Comparison of ENCODE assay signal across 31 mouse cellular contexts in genomic region chr2:50875072-50875471, GRCm38 (mm10).
"Had no signal": no experiment of that assay in that cellular context is flagged by ENCODE, and none has a peak within 500 bp of the region (broad histone marks: within the 10 kb centered on the region; RNA-seq: fewer than 3 reads in every experiment).

No protein-coding gene starts in this region.

- H3K4me3 ChIP-seq: left cerebral cortex, adult 2 months; limb, embryonic 10.5 days; limb, embryonic 12.5 days; limb, embryonic 13.5 days; limb, embryonic 15.5 days; liver, embryonic 12.5 days; liver, embryonic 13.5 days; liver, embryonic 15.5 days; lung, embryonic 15.5 days; megakaryocyte, embryonic 14.5 days; midbrain, embryonic 10.5 days; midbrain, embryonic 12.5 days; midbrain, embryonic 13.5 days; midbrain, embryonic 15.5 days; myocyte had no signal

- H3K27ac ChIP-seq: left cerebral cortex, adult 2 months; limb, embryonic 10.5 days; limb, embryonic 12.5 days; limb, embryonic 13.5 days; limb, embryonic 15.5 days; liver, embryonic 12.5 days; liver, embryonic 13.5 days; liver, embryonic 14.5 days; liver, embryonic 15.5 days; lung, embryonic 15.5 days; macrophage; midbrain, embryonic 10.5 days; midbrain, embryonic 12.5 days; midbrain, embryonic 13.5 days; midbrain, embryonic 15.5 days had no signal

- H3K4me1 ChIP-seq: limb, embryonic 10.5 days; liver, embryonic 12.5 days; liver, embryonic 13.5 days; liver, embryonic 15.5 days; megakaryocyte, embryonic 14.5 days; midbrain, embryonic 10.5 days; midbrain, embryonic 12.5 days; midbrain, embryonic 13.5 days; midbrain, embryonic 15.5 days had no signal

- H3K4me2 ChIP-seq: limb, embryonic 12.5 days; limb, embryonic 13.5 days; limb, embryonic 15.5 days; liver, embryonic 11.5 days; liver, embryonic 12.5 days; liver, embryonic 13.5 days; liver, embryonic 15.5 days; lung, embryonic 14.5 days; lung, embryonic 15.5 days; midbrain, embryonic 11.5 days; midbrain, embryonic 12.5 days; midbrain, embryonic 13.5 days; midbrain, embryonic 15.5 days had no signal

- DNase-seq: left cerebral cortex, postnatal 4 days; liver; liver, embryonic 13.5 days; lung, adult 18-20 months; lung, adult 2 months; lung, embryonic 14.5 days; lung, postnatal 10 days; lung, postnatal 14 days; lung, postnatal 36 days; lung, postnatal 4 days; midbrain, embryonic 14.5 days had no signal

- H3K36me3 ChIP-seq: limb, embryonic 10.5 days; limb, embryonic 12.5 days; limb, embryonic 13.5 days; limb, embryonic 15.5 days; liver, embryonic 12.5 days; liver, embryonic 13.5 days; liver, embryonic 15.5 days; lung, embryonic 15.5 days; midbrain, embryonic 10.5 days; midbrain, embryonic 12.5 days; midbrain, embryonic 13.5 days; midbrain, embryonic 15.5 days had no signal

- H3K9me3 ChIP-seq: limb, embryonic 10.5 days; limb, embryonic 12.5 days; limb, embryonic 13.5 days; limb, embryonic 15.5 days; liver, embryonic 12.5 days; liver, embryonic 13.5 days; liver, embryonic 15.5 days; lung, embryonic 15.5 days; megakaryocyte, embryonic 14.5 days; midbrain, embryonic 10.5 days; midbrain, embryonic 12.5 days; midbrain, embryonic 13.5 days; midbrain, embryonic 15.5 days had no signal

- ATAC-seq: liver, embryonic 12.5 days; lung, postnatal 0 days; midbrain, embryonic 13.5 days; midbrain, embryonic 15.5 days; midbrain, embryonic 16.5 days had no signal

- H3K27me3 ChIP-seq: limb, embryonic 12.5 days; limb, embryonic 13.5 days; limb, embryonic 15.5 days; liver, embryonic 12.5 days; liver, embryonic 13.5 days; liver, embryonic 15.5 days; lung, embryonic 15.5 days; megakaryocyte, embryonic 14.5 days; midbrain, embryonic 12.5 days; midbrain, embryonic 13.5 days; midbrain, embryonic 15.5 days had no signal

- H3K9ac ChIP-seq: limb, embryonic 12.5 days; limb, embryonic 13.5 days; limb, embryonic 15.5 days; liver, embryonic 12.5 days; liver, embryonic 13.5 days; liver, embryonic 14.5 days; liver, embryonic 15.5 days; lung, embryonic 14.5 days; lung, embryonic 15.5 days; midbrain, embryonic 12.5 days; midbrain, embryonic 13.5 days; midbrain, embryonic 15.5 days had no signal
